Mouse (Mus musculus): Measurements from ENCODE around the gene Zfp651. TPM values are rescaled to one million over a fixed set of nuclear protein-coding genes. Genes with fewer than 3 reads are reported as not detected.
A peak's percentile ranks its signal among the peaks of the same experiment; 100 is the strongest.

Zfp651 gene
- polyA plus RNA-seq, 1 experiment: 47.0 TPM

DNA sequence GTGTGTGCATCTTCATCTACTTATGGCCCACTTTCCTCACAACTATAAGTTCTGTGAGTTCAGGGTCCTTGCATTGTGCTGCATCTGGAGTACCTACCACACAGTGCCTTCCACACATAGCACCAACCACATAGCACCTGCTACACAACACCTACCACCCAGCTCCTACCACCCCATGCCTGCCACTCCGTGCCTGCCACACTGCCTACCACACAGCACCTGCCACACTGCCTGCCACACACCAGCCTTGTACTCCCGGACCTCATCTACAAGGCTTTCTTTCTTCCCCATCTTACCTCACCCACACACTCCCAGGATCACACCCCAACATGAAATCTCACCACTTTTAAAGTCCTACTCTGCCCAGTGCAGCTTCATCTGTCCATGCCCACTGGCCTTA is 27.2 kb downstream of the Zfp651 start:
- Histone ChIP-seq H3K4me3 (no peak overlapping the region), H3K27me3 (ENCODE audit: control insufficient read depth, insufficient read depth, insufficient read length) (peaks cover 16% of the 10 kb centered on the region), H3ac (ENCODE audit: control insufficient read depth, insufficient read length) (no peak overlapping the region), H3K36me3 (ENCODE audit: control insufficient read depth, insufficient read depth) (no peaks in the 10 kb centered on the region), H3K4me2 (ENCODE audit: low read depth) (no peak overlapping the region), H3K79me2 (ENCODE audit: control insufficient read depth, insufficient read depth) (no peaks in the 10 kb centered on the region)
- TF ChIP-seq CEBPB (IDR thresholded peaks at IDR 0.05; ENCODE audit: insufficient read depth, poor library complexity, severe bottlenecking) (no peak), MYOG (IDR thresholded peaks at IDR 0.05; ENCODE audit: control insufficient read depth in 1 of 3, insufficient read depth in 1 of 3, insufficient read length in 2 of 3, low read depth in 2 of 3) (peak in 2 of 3 experiments; percentile 58 to 59), TCF3 (IDR thresholded peaks at IDR 0.05; ENCODE audit: insufficient read length, low read depth) (no peak), POLR2A (IDR thresholded peaks at IDR 0.05; ENCODE audit: insufficient read length, low read depth) (peak; percentile 61), POLR2AphosphoS2 (IDR thresholded peaks at IDR 0.05; ENCODE audit: insufficient read length, low read depth) (peak; percentile 94), MYOD1 (IDR thresholded peaks at IDR 0.05; ENCODE audit: control insufficient read depth in 1 of 3, insufficient read length in 2 of 3, low read depth in 2 of 3) (peak in 2 of 3 experiments; percentile 49 to 82)

DNA sequence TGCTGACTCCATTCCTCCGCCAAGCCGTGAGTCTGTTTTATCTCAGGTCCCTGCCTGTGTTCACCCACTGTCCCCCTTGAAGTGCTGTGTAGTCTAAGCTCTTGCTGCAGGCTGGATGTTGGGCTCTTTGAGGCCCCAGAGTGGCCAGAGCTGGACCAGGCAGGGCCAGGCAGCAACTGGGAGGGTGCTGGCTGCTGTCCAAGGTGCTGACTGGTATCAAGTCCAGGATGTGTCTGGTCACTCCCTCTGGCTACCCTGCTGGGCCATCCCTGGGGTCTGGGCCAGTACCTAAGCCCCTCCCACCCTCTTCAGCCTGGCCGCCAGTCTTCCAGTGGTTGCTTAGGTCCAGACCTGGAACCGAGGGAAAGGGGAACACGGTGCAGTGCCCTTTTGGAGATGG is 32.1 kb downstream of the Zfp651 start:
- H3K27me3 ChIP-seq (ENCODE audit: control insufficient read depth, insufficient read depth, insufficient read length): peaks cover 16% of the 10 kb centered on the region
- H3K36me3 ChIP-seq (ENCODE audit: control insufficient read depth, insufficient read depth): no peaks in the 10 kb centered on the region
- peak in 1 of 3 experiments; percentile 43 for TF ChIP-seq MYOG (IDR thresholded peaks at IDR 0.05; ENCODE audit: control insufficient read depth in 1 of 3, insufficient read depth in 1 of 3, insufficient read length in 2 of 3, low read depth in 2 of 3)
- peak; percentile 96 for TF ChIP-seq REST (IDR thresholded peaks at IDR 0.05; ENCODE audit: insufficient read depth, insufficient read length)
- peak in 1 of 3 experiments; percentile 22 for TF ChIP-seq MYOD1 (IDR thresholded peaks at IDR 0.05; ENCODE audit: control insufficient read depth in 1 of 3, insufficient read length in 2 of 3, low read depth in 2 of 3)
- no peak for TF ChIP-seq SRF (IDR thresholded peaks at IDR 0.05; ENCODE audit: control insufficient read depth, insufficient read length, low read depth)
- H3ac ChIP-seq (ENCODE audit: control insufficient read depth, insufficient read length): no peak overlapping the region
- no peak overlapping the region for H3K4me2 ChIP-seq (ENCODE audit: low read depth)
- H3K4me3 ChIP-seq: no peak overlapping the region
- no peaks in the 10 kb centered on the region for H3K79me2 ChIP-seq (ENCODE audit: control insufficient read depth, insufficient read depth)

DNA sequence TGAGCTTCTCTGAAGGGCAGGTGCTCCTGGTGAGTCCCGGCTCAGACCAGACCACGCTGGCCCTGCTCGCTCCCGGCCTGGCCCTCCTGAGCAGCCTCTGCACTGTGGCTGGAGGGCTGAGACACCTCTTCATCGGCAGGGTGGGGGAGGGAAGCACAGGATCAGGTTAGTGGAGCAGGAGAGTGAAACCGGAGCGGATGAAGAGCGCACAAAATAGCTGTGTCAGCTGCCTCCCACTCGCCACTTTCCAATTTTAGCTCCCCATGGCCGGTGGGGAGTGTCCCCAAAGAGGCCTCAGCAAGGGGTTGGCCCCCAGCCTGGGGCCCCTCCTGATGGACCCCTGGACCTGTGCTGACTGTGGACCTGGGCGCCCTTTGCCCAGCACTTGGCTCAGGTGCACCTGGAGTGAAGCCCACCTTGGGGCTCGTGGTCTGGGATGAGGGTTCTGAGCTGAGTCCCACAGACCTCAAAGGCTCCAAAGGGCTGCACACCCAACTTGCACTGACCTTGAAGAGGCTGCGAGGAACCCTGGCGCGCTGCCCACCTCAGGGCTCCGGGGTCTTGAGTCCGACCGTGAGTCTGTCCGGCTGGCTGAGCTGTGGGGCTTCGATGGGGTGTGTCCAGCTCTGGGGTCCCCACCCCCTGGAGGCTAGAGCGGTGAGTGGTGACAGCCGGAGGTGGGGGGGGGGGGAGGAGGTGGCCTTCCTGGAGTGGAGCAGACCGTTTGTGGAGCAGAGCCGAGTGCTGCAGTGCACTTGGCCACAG is 32.8 kb downstream of the Zfp651 start, which contains the start of gene Hhatl:
Gene Hhatl, minus strand, starts transcription at position 751 of the 765 bp plus-strand sequence.
- TF ChIP-seq TCF3 (IDR thresholded peaks at IDR 0.05; ENCODE audit: insufficient read length, low read depth): no peak
- no peak for TF ChIP-seq MAX (IDR thresholded peaks at IDR 0.05; ENCODE audit: low read depth)
- no peak for TF ChIP-seq POLR2AphosphoS2 (IDR thresholded peaks at IDR 0.05; ENCODE audit: insufficient read length, low read depth)
- TF ChIP-seq MYOD1 (IDR thresholded peaks at IDR 0.05; ENCODE audit: control insufficient read depth in 1 of 3, insufficient read length in 2 of 3, low read depth in 2 of 3): no peak
- TF ChIP-seq CEBPB (IDR thresholded peaks at IDR 0.05; ENCODE audit: insufficient read depth, poor library complexity, severe bottlenecking): no peak
- TF ChIP-seq E2F4 (IDR thresholded peaks at IDR 0.05; ENCODE audit: insufficient read depth): no peak
- TF ChIP-seq TCF12 (IDR thresholded peaks at IDR 0.05; ENCODE audit: insufficient read depth, poor library complexity, severe bottlenecking): no peak
- no peak for TF ChIP-seq MYOG (IDR thresholded peaks at IDR 0.05; ENCODE audit: control insufficient read depth in 1 of 3, insufficient read depth in 1 of 3, insufficient read length in 2 of 3, low read depth in 2 of 3)
- no peak for TF ChIP-seq USF1 (IDR thresholded peaks at IDR 0.05; ENCODE audit: low read depth)
- no peak for TF ChIP-seq POLR2A (IDR thresholded peaks at IDR 0.05; ENCODE audit: insufficient read length, low read depth)
- no peak for TF ChIP-seq SRF (IDR thresholded peaks at IDR 0.05; ENCODE audit: control insufficient read depth, insufficient read length, low read depth)
- no peak for TF ChIP-seq REST (IDR thresholded peaks at IDR 0.05; ENCODE audit: insufficient read depth, insufficient read length)
- Histone ChIP-seq H3K36me3 (ENCODE audit: control insufficient read depth, insufficient read depth) (no peaks in the 10 kb centered on the region), H3ac (ENCODE audit: control insufficient read depth, insufficient read length) (no peak within 1 kb of the TSS), H3K4me3 (no peak within 1 kb of the TSS), H3K4me2 (ENCODE audit: low read depth) (peak within 1 kb of the TSS; percentile 6), H3K27me3 (ENCODE audit: control insufficient read depth, insufficient read depth, insufficient read length) (peaks cover 16% of the 10 kb centered on the region), H3K79me2 (ENCODE audit: control insufficient read depth, insufficient read depth) (no peaks in the 10 kb centered on the region)

DNA sequence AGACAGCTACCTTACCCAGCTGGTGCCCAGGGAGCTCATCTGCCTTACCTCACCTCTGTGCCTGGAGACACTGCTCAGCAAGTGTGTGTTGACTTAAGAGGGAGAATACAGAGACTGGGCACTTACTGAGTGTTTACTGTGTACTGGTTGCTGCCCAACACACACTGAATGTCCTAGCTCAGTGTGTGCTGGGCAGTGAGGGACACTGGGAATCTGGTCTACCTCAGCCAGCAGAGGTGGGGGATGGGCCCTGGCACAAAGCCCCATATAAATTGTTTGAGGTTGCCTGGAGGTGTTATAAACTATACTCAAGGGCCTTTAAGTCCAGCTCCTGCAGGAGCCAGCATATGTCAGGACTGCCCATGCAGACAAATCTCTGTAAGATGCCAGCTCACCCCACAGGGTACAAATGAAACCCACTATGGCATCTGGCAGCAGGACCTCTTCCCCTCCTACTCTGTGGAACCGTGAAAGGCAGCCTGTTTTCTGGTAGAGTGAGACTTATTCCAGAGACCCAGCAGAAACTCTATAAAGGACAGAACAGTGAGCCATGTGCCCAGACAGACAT is 35.9 kb downstream of the Zfp651 start:
- H3K79me2 ChIP-seq (ENCODE audit: control insufficient read depth, insufficient read depth): no peaks in the 10 kb centered on the region
- no peak overlapping the region for H3ac ChIP-seq (ENCODE audit: control insufficient read depth, insufficient read length)
- H3K4me2 ChIP-seq (ENCODE audit: low read depth): no peak overlapping the region
- H3K36me3 ChIP-seq (ENCODE audit: control insufficient read depth, insufficient read depth): no peaks in the 10 kb centered on the region
- peaks cover 8% of the 10 kb centered on the region for H3K27me3 ChIP-seq (ENCODE audit: control insufficient read depth, insufficient read depth, insufficient read length)
- no peak overlapping the region for H3K4me3 ChIP-seq
- TF ChIP-seq E2F4 (IDR thresholded peaks at IDR 0.05; ENCODE audit: insufficient read depth) (no peak), SRF (IDR thresholded peaks at IDR 0.05; ENCODE audit: control insufficient read depth, insufficient read length, low read depth) (no peak), POLR2AphosphoS2 (IDR thresholded peaks at IDR 0.05; ENCODE audit: insufficient read length, low read depth) (no peak), USF1 (IDR thresholded peaks at IDR 0.05; ENCODE audit: low read depth) (no peak), TCF3 (IDR thresholded peaks at IDR 0.05; ENCODE audit: insufficient read length, low read depth) (no peak), POLR2A (IDR thresholded peaks at IDR 0.05; ENCODE audit: insufficient read length, low read depth) (no peak), MYOG (IDR thresholded peaks at IDR 0.05; ENCODE audit: control insufficient read depth in 1 of 3, insufficient read depth in 1 of 3, insufficient read length in 2 of 3, low read depth in 2 of 3) (no peak)

DNA sequence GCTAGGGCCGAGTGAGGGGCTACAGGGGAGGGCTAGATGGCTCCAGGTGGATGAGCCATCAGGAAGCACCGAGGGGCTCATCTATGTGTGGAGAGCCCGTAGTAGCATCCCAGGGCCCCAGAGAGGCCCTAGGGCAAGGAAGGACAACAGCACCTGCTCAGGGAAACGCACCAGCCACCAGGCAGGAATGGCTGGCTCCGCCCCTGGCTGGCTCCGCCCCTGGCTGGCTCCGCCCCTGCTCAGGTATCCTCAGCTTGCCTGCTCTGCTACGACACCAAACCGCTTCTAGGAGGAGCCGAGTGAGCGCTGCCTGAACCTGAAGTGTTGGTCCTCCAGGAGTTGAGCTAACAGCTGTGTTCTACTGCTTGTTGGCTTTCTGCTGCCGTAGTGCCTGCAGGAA is 38.6 kb downstream of the Zfp651 start:
- H3K36me3 ChIP-seq (ENCODE audit: control insufficient read depth, insufficient read depth): no peaks in the 10 kb centered on the region
- no peak for TF ChIP-seq E2F4 (IDR thresholded peaks at IDR 0.05; ENCODE audit: insufficient read depth)
- TF ChIP-seq SRF (IDR thresholded peaks at IDR 0.05; ENCODE audit: control insufficient read depth, insufficient read length, low read depth): no peak
- TF ChIP-seq CEBPB (IDR thresholded peaks at IDR 0.05; ENCODE audit: insufficient read depth, poor library complexity, severe bottlenecking): no peak
- no peak for TF ChIP-seq TCF12 (IDR thresholded peaks at IDR 0.05; ENCODE audit: insufficient read depth, poor library complexity, severe bottlenecking)
- no peak overlapping the region for H3K4me2 ChIP-seq (ENCODE audit: low read depth)

More for the DNA sequence above, 38.6 kb downstream of the Zfp651 start:
- Histone ChIP-seq H3ac (ENCODE audit: control insufficient read depth, insufficient read length) (no peak overlapping the region), H3K4me3 (no peak overlapping the region), H3K27me3 (ENCODE audit: control insufficient read depth, insufficient read depth, insufficient read length) (peaks cover 8% of the 10 kb centered on the region), H3K79me2 (ENCODE audit: control insufficient read depth, insufficient read depth) (no peaks in the 10 kb centered on the region)

Data from myocyte (in vitro differentiated cells).